ENCODE assay signal across 20 mouse cellular contexts in genomic region chr11:11097606-11098005, GRCm38 (mm10). TPM values are rescaled to one million over a fixed set of nuclear protein-coding genes. Genes with fewer than 3 reads are reported as not detected.
"Had no signal": no experiment of that assay in that cellular context is flagged by ENCODE, and none has a peak within 500 bp of the region (broad histone marks: within the 10 kb centered on the region; RNA-seq: fewer than 3 reads in every experiment).

No protein-coding gene starts in this region.

- H3K4me1 ChIP-seq: midbrain, embryonic 10.5 days; midbrain, embryonic 12.5 days; neural tube, embryonic 15.5 days; stomach, embryonic 15.5 days had no signal

- H3K4me3 ChIP-seq: midbrain, embryonic 10.5 days; midbrain, embryonic 12.5 days; myocyte; neural tube, embryonic 13.5 days; neural tube, embryonic 15.5 days; stomach, embryonic 15.5 days had no signal

- H3K9me3 ChIP-seq: midbrain, embryonic 10.5 days; midbrain, embryonic 12.5 days; neural tube, embryonic 13.5 days; neural tube, embryonic 15.5 days; stomach, embryonic 15.5 days had no signal

- H3K27me3 ChIP-seq: midbrain, embryonic 12.5 days; neural tube, embryonic 13.5 days; neural tube, embryonic 15.5 days; stomach, embryonic 15.5 days had no signal

- ATAC-seq: midbrain, embryonic 16.5 days had no signal

- H3K36me3 ChIP-seq: midbrain, embryonic 10.5 days; midbrain, embryonic 12.5 days; neural tube, embryonic 13.5 days; neural tube, embryonic 15.5 days; stomach, embryonic 15.5 days had no signal

- DNase-seq: lung, adult 18-20 months; lung, embryonic 14.5 days; lung, postnatal 10 days; lung, postnatal 4 days; midbrain, embryonic 14.5 days; retina, postnatal 1 day; right cerebral cortex, postnatal 14 days; thymus, adult 2 months; thymus, postnatal 25 days; thymus, postnatal 4 days had no signal

- H3K27ac ChIP-seq: midbrain, embryonic 10.5 days; midbrain, embryonic 12.5 days; neural tube, embryonic 13.5 days; neural tube, embryonic 15.5 days; stomach, embryonic 15.5 days; stomach, postnatal 0 days had no signal

- H3K9ac ChIP-seq: lung, embryonic 14.5 days; midbrain, embryonic 12.5 days; neural tube, embryonic 13.5 days; neural tube, embryonic 15.5 days; stomach, embryonic 15.5 days had no signal

- H3K4me2 ChIP-seq: lung, embryonic 14.5 days; midbrain, embryonic 12.5 days; neural tube, embryonic 13.5 days; neural tube, embryonic 15.5 days; stomach, embryonic 15.5 days had no signal

RNA-seq across cellular contexts. Expression of gene Vwc2, which starts 16.4 kb away (rescaled TPM):
- total RNA-seq: megakaryocyte, adult 5-6 weeks; megakaryocyte-erythroid progenitor cell, adult 5-6 weeks had no signal
